Mouse (Mus musculus) megakaryocyte, embryonic 14.5 days (primary cell): ENCODE results near the gene Vamp3. TPM values are rescaled to one million over a fixed set of nuclear protein-coding genes. Genes with fewer than 3 reads are reported as not detected.

Source experiments
- H3K27me3 ChIP-seq: replicated peaks from 2 replicates; pipeline ENCODE3; 2012; ENCODE audit warnings: inconsistent platforms
- H3K36me3 ChIP-seq: replicated peaks from 2 replicates; pipeline ENCODE3; 2012; ENCODE audit warnings: low read length, inconsistent platforms, mixed read lengths
- H3K4me1 ChIP-seq: 2 replicates; pipeline ENCODE4 v1.6.1; 2012; ENCODE audit warnings: inconsistent platforms
- H3K4me3 ChIP-seq: replicated peaks from 2 replicates; pipeline ENCODE3; 2012; ENCODE audit warnings: moderate library complexity, mild to moderate bottlenecking, inconsistent platforms
- H3K9me3 ChIP-seq: 2 replicates; pipeline ENCODE4 v1.6.1; 2012; ENCODE audit warnings: inconsistent platforms
- FLI1 ChIP-seq: IDR thresholded peaks from 2 replicates; pipeline ENCODE4 v1.6.1; 2012; ENCODE audit warnings: low read length, inconsistent platforms, mixed read lengths
- GATA1 ChIP-seq: IDR thresholded peaks from 3 replicates; pipeline ENCODE4 v1.6.1; 2012; ENCODE audit warnings: mixed read lengths, low read length, inconsistent platforms, borderline replicate concordance
- polyA plus RNA-seq: library from polyadenylated mRNA; stranded (reverse); fragments of >175 nt; gene quantifications from 2 replicates; pipeline ENCODE4 v1.2.3, GENCODE M21; 2012; ENCODE audit warnings: low replicate concordance; ENCODE audit not compliant: insufficient read depth

The Vamp3 gene
- polyA plus RNA-seq, 1 experiment: 1.5 TPM

- TF ChIP-seq GATA1: no peak
- TF ChIP-seq FLI1: no peak
- no peak overlapping the region for H3K4me3 ChIP-seq
- peaks cover 99% of the 10 kb centered on the region for H3K36me3 ChIP-seq
- H3K9me3 ChIP-seq: no peaks in the 10 kb centered on the region
- H3K4me1 ChIP-seq: peaks cover 20% of the 10 kb centered on the region
- H3K27me3 ChIP-seq: no peaks in the 10 kb centered on the region
Observed at GRCm38 (mm10) chr4:151015946-151016345, 41.8 kb downstream of the Vamp3 start.

GRCm38 (mm10) chr4:151010316-151010715 is 47.4 kb downstream of the Vamp3 start:
- Histone ChIP-seq H3K9me3 (peaks cover 3% of the 10 kb centered on the region; the same call in 1 of the 2 replicates), H3K4me1 (peaks cover 29% of the 10 kb centered on the region), H3K4me3 (no peak overlapping the region), H3K27me3 (no peaks in the 10 kb centered on the region), H3K36me3 (peaks cover 92% of the 10 kb centered on the region)
- TF ChIP-seq GATA1: no peak
- no peak for TF ChIP-seq FLI1

GRCm38 (mm10) chr4:151006945-151007344 is 50.8 kb downstream of the Vamp3 start:
- no peak for TF ChIP-seq FLI1
- TF ChIP-seq GATA1: no peak
- Histone ChIP-seq H3K4me3 (peak overlapping the region; percentile 24), H3K36me3 (peaks cover 83% of the 10 kb centered on the region), H3K4me1 (peaks cover 61% of the 10 kb centered on the region), H3K9me3 (peaks cover 5% of the 10 kb centered on the region; the same call in 1 of the 2 replicates), H3K27me3 (no peaks in the 10 kb centered on the region)

GRCm38 (mm10) chr4:151005656-151006318 is 52.0 kb downstream of the Vamp3 start:
- H3K4me1 ChIP-seq: peaks cover 72% of the 10 kb centered on the region
- peaks cover 5% of the 10 kb centered on the region; the same call in 1 of the 2 replicates for H3K9me3 ChIP-seq
- H3K4me3 ChIP-seq: peak overlapping the region; percentile 79
- TF ChIP-seq GATA1 (no peak), FLI1 (no peak)
- peaks cover 2% of the 10 kb centered on the region for H3K27me3 ChIP-seq
- H3K36me3 ChIP-seq: peaks cover 71% of the 10 kb centered on the region

- Histone ChIP-seq H3K4me3 (peak overlapping the region; percentile 29), H3K4me1 (peaks cover 60% of the 10 kb centered on the region), H3K27me3 (peaks cover 34% of the 10 kb centered on the region), H3K9me3 (peaks cover 5% of the 10 kb centered on the region; the same call in 1 of the 2 replicates), H3K36me3 (peaks cover 35% of the 10 kb centered on the region)
- TF ChIP-seq FLI1: no peak
- TF ChIP-seq GATA1: no peak
Observed at GRCm38 (mm10) chr4:151001397-151001796, 56.4 kb downstream of the Vamp3 start.

GRCm38 (mm10) chr4:150998626-150999025 is 59.1 kb downstream of the Vamp3 start:
- Histone ChIP-seq H3K9me3 (peaks cover 4% of the 10 kb centered on the region), H3K36me3 (peaks cover 12% of the 10 kb centered on the region), H3K27me3 (peaks cover 41% of the 10 kb centered on the region), H3K4me3 (peak overlapping the region; percentile 46), H3K4me1 (peaks cover 41% of the 10 kb centered on the region)
- no peak for TF ChIP-seq FLI1
- no peak for TF ChIP-seq GATA1

Other genes with a start within 250 kb of the Vamp3 start
- 0.06 TPM in 1 of 2 replicates, not detected in the other for gene Errfi1, start 204.0 kb downstream of the Vamp3 start, polyA plus RNA-seq
- 90.4 and 277 TPM in 2 replicates for gene Park7, start 143.5 kb downstream of the Vamp3 start, polyA plus RNA-seq
- gene Tnfrsf9, start 143.4 kb downstream of the Vamp3 start, polyA plus RNA-seq: 1.0 TPM in 1 of 2 replicates, not detected in the other
- gene Uts2, start 60.9 kb downstream of the Vamp3 start, polyA plus RNA-seq: not detected in 2 replicates
- gene Per3, start 13.3 kb downstream of the Vamp3 start, polyA plus RNA-seq: 8.0 and 11.8 TPM in 2 replicates
- not detected in 2 replicates for gene Gm13090, start 31.6 kb upstream of the Vamp3 start, polyA plus RNA-seq